Mouse (Mus musculus): ENCODE results near the gene Rbfox3.

DNA sequence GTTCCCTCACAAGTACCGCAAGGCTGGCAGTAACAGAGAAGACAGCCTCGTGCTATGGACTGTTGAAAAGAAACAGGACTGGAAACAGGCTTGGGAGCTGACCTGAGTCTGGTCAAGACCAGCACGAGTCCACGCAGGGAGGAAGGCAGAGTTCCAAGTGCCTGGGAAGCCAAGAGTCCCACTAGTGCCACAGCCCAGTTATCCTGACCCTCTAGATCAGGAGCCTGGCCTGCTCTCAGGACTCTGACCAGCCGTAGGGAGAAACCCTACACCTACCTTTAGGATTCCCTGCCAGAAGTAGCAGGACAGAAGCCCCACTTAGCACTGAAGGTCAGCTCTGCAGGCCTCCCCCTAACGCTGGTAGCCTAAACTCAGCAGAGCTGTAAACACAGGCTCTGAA lies 1.3 kb upstream of the Rbfox3 start:
- TF ChIP-seq CTCF (IDR thresholded peaks at IDR 0.05), result no peak
- no peak for TF ChIP-seq EP300 (IDR thresholded peaks at IDR 0.05)

All from lung, postnatal 0 days (tissue).